Mouse (Mus musculus) kidney, postnatal 0 days (tissue): ENCODE results near the gene Zfp345. TPM values are rescaled to one million over a fixed set of nuclear protein-coding genes. Genes with fewer than 3 reads are reported as not detected.

Source experiments
- polyA plus RNA-seq: library from polyadenylated mRNA; unstranded; fragments of >200 nt; fragmentation: Nextera tagmentation; extraction: Ambion mirVana; gene quantifications from 2 replicates; pipeline ENCODE4 v1.2.1, GENCODE M21; 2015

The Zfp345 gene
- polyA plus RNA-seq, 1 experiment from 2014 or later = 0.09 TPM

Other genes with a start within 250 kb of the Zfp345 start
- 3.4 and 4.2 TPM in 2 replicates for gene Gm21994, start 229.5 kb downstream of the Zfp345 start, polyA plus RNA-seq
- gene Gm14124, start 227.6 kb downstream of the Zfp345 start, polyA plus RNA-seq = 0.05 TPM in 1 of 2 replicates, not detected in the other
- 1.7 and 3.6 TPM in 2 replicates for gene Gm10130, start 161.4 kb downstream of the Zfp345 start, polyA plus RNA-seq
- gene 3300002I08Rik, start 122.3 kb downstream of the Zfp345 start, polyA plus RNA-seq = 5.5 and 6.0 TPM in 2 replicates
- 5.1 and 5.8 TPM in 2 replicates for gene Zfp442, start 33.6 kb downstream of the Zfp345 start, polyA plus RNA-seq
- 0.14 and 0.20 TPM in 2 replicates for gene Cst7, start 85.3 kb upstream of the Zfp345 start, polyA plus RNA-seq
- gene Apmap, start 123.5 kb upstream of the Zfp345 start, polyA plus RNA-seq = 62.5 and 63.1 TPM in 2 replicates
- gene Acss1, start 183.4 kb upstream of the Zfp345 start, polyA plus RNA-seq = 22.2 and 25.6 TPM in 2 replicates
- not detected in 2 replicates for gene Vsx1, start 204.3 kb upstream of the Zfp345 start, polyA plus RNA-seq